Mouse (Mus musculus): Measurements from ENCODE around the gene Polg2.
"Not testable (repeated sequence)": the region's sequence is repeated elsewhere in the genome, so short reads cannot be mapped to it uniquely, and the experiment has no call there.

The Polg2 gene

DNA sequence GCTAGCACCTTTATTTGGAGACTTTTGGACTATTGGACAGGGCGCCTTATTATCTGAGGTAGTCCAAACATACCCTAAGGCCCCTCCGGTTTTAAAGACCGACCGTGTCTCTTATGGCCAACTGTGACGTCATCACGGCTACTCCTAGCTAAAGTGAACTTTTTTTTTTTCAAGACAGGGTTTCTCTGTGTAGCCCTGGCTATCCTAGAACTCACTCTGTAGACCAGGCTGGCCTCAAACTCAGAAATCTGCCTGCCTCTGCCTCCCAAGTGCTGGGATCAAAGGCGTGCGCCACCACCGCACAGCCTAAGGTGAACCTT is 54.5 kb downstream of the Polg2 start:
- not testable (repeated sequence) for DNase-seq (ENCODE audit: low spot score in 2 of 2)

- DNase-seq (ENCODE audit: low spot score in 2 of 2) = no peak
These were observed 55.0 kb downstream of the Polg2 start for GRCm38 (mm10) chr11:106724176-106724915.

GRCm38 (mm10) chr11:106723611-106724125 is 55.7 kb downstream of the Polg2 start:
- DNase-seq (ENCODE audit: low spot score in 2 of 2) = no peak

- DNase-seq (ENCODE audit: low spot score in 2 of 2) = no peak
These were observed 56.4 kb downstream of the Polg2 start for GRCm38 (mm10) chr11:106722831-106723361.

DNA sequence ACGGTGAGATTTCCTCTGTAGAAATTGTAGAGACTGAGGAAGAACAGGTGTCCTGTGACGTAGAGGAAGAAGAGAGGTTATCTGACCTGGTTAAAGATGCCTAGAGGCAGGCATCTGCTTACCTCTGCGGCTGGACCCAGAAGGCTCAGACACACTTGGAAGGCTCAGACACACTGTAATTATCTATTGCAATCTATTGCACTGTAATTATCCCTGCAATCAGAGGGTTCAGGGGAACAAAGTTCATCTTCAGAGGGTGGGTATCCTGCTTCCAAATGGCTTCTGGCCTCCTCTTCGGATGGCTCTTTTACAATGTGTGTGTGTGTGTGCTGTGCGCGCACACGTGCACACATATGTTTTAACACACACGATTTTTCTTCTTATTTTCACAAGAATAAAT is 59.0 kb downstream of the Polg2 start:
- DNase-seq (ENCODE audit: low spot score in 2 of 2) = no peak
